Mouse (Mus musculus) MEL (cell line): ENCODE measurements around the gene Cd247.

Source experiments
- CTCF ChIP-seq, 3 experiments: IDR thresholded peaks in 2 of 3; conservative IDR thresholded peaks in 1 of 3; 2 replicates each; pipeline ENCODE4 v1.5.1; 2011 to 2012; ENCODE audit warnings: low read length in 3 of 3, low read depth in 2 of 3, mild to moderate bottlenecking in 2 of 3, improper control_type of control experiment in 1 of 3, inconsistent platforms in 1 of 3, mixed read lengths in 1 of 3, moderate library complexity in 1 of 3; ENCODE audit not compliant: control insufficient read depth in 1 of 3, insufficient read depth in 1 of 3, poor library complexity in 1 of 3, severe bottlenecking in 1 of 3
- E2F4 ChIP-seq: IDR thresholded peaks from 2 replicates; pipeline ENCODE4 v1.6.1; 2011; ENCODE audit warnings: low read depth, low read length, improper control_type of control experiment, borderline replicate concordance
- EP300 ChIP-seq, 2 experiments: IDR thresholded peaks; 2 replicates each; pipeline ENCODE4 v1.6.1; 2011; ENCODE audit warnings: improper control_type of control experiment in 2 of 2, low read length in 2 of 2, low read depth in 1 of 2, mild to moderate bottlenecking in 1 of 2
- KAT2A ChIP-seq: conservative IDR thresholded peaks from 2 replicates; pipeline ENCODE4 v1.6.1; 2012; ENCODE audit warnings: low read depth, low read length, improper control_type of control experiment, inconsistent platforms
- MAFK ChIP-seq: IDR thresholded peaks from 2 replicates; pipeline ENCODE4 v1.6.1; 2011; ENCODE audit warnings: low read depth, mild to moderate bottlenecking, low read length, improper control_type of control experiment, borderline replicate concordance
- POLR2A ChIP-seq, 2 experiments: IDR thresholded peaks; 2 replicates each; pipeline ENCODE4 v1.6.1; 2011 to 2012; ENCODE audit warnings: low read length in 2 of 2, mild to moderate bottlenecking in 2 of 2, control low read depth in 1 of 2, improper control_type of control experiment in 1 of 2, low read depth in 1 of 2, moderate library complexity in 1 of 2; ENCODE audit not compliant: control insufficient read depth in 1 of 2, insufficient read depth in 1 of 2, poor library complexity in 1 of 2

GRCm38 (mm10) chr1:165848417-165848816, 59.9 kb downstream of the Cd247 start:
- TF ChIP-seq CTCF (IDR thresholded peaks at IDR 0.05 in 2 of 3, conservative IDR thresholded peaks at IDR 0.05 in 1 of 3; ENCODE audit: control insufficient read depth in 1 of 3, insufficient read depth in 1 of 3, low read depth in 2 of 3, low read length in 3 of 3, poor library complexity in 1 of 3, severe bottlenecking in 1 of 3): no peak
- TF ChIP-seq EP300 (IDR thresholded peaks at IDR 0.05; ENCODE audit: low read depth in 1 of 2, low read length in 2 of 2): no peak
- no peak for TF ChIP-seq POLR2A (IDR thresholded peaks at IDR 0.05; ENCODE audit: control insufficient read depth in 1 of 2, insufficient read depth in 1 of 2, low read depth in 1 of 2, low read length in 2 of 2, poor library complexity in 1 of 2)
- TF ChIP-seq E2F4: no peak
- no peak for TF ChIP-seq MAFK
- no peak for TF ChIP-seq KAT2A
